Mouse (Mus musculus): ENCODE measurements around the gene Stk24.
A peak's percentile ranks its signal among the peaks of the same experiment; 100 is the strongest.
"Not testable (repeated sequence)": the region's sequence is repeated elsewhere in the genome, so short reads cannot be mapped to it uniquely, and the experiment has no call there.

Gene Stk24

GRCm38 (mm10) chr14:121379827-121380145 is at the start of gene Stk24:
Gene Stk24, minus strand, starts transcription at chr14:121380011.
- peak in 1 of 2 experiments; percentile 58 for DNase-seq (ENCODE audit: low spot score in 2 of 2)

GRCm38 (mm10) chr14:121428148-121428547 is 48.3 kb upstream of the Stk24 start:
- DNase-seq (ENCODE audit: low spot score in 2 of 2) = no peak

- DNase-seq (ENCODE audit: low spot score in 2 of 2) = peak; percentile 16 to 41
These were observed 46.9 kb upstream of the Stk24 start for GRCm38 (mm10) chr14:121426743-121427142.

- DNase-seq (ENCODE audit: low spot score in 2 of 2) = no peak
These were observed 45.4 kb upstream of the Stk24 start for GRCm38 (mm10) chr14:121425004-121425793.

- no peak for DNase-seq (ENCODE audit: low spot score in 2 of 2)
These were observed 43.5 kb upstream of the Stk24 start for GRCm38 (mm10) chr14:121423341-121423751.

- DNase-seq (ENCODE audit: low spot score in 2 of 2) = peak in 1 of 2 experiments; percentile 32
These were observed 43.0 kb upstream of the Stk24 start for GRCm38 (mm10) chr14:121422664-121423340.

- no peak for DNase-seq (ENCODE audit: low spot score in 2 of 2)
These were observed 42.2 kb upstream of the Stk24 start for GRCm38 (mm10) chr14:121422000-121422399.

- no peak for DNase-seq (ENCODE audit: low spot score in 2 of 2)
These were observed 37.8 kb upstream of the Stk24 start for GRCm38 (mm10) chr14:121417594-121417993.

GRCm38 (mm10) chr14:121416626-121417319 is 37.0 kb upstream of the Stk24 start:
- DNase-seq (ENCODE audit: low spot score in 2 of 2) = no peak

GRCm38 (mm10) chr14:121414635-121415241 is 34.9 kb upstream of the Stk24 start:
- no peak for DNase-seq (ENCODE audit: low spot score in 2 of 2)

- DNase-seq (ENCODE audit: low spot score in 2 of 2) = not testable (repeated sequence)
These were observed 33.9 kb upstream of the Stk24 start for GRCm38 (mm10) chr14:121413726-121414125.

- no peak for DNase-seq (ENCODE audit: low spot score in 2 of 2)
These were observed 29.1 kb upstream of the Stk24 start for GRCm38 (mm10) chr14:121408944-121409343.

GRCm38 (mm10) chr14:121406943-121407342 is 27.1 kb upstream of the Stk24 start:
- DNase-seq (ENCODE audit: low spot score in 2 of 2) = no peak

- DNase-seq (ENCODE audit: low spot score in 2 of 2) = no peak
These were observed 25.7 kb upstream of the Stk24 start for GRCm38 (mm10) chr14:121405546-121405945.

GRCm38 (mm10) chr14:121405120-121405519 is 25.3 kb upstream of the Stk24 start:
- peak; percentile 46 to 49 for DNase-seq (ENCODE audit: low spot score in 2 of 2)

GRCm38 (mm10) chr14:121399676-121400075 is 19.9 kb upstream of the Stk24 start:
- no peak for DNase-seq (ENCODE audit: low spot score in 2 of 2)

- no peak for DNase-seq (ENCODE audit: low spot score in 2 of 2)
These were observed 17.7 kb upstream of the Stk24 start for GRCm38 (mm10) chr14:121397471-121397870.

GRCm38 (mm10) chr14:121395125-121395524 is 15.3 kb upstream of the Stk24 start:
- DNase-seq (ENCODE audit: low spot score in 2 of 2) = no peak

- DNase-seq (ENCODE audit: low spot score in 2 of 2) = no peak
These were observed 12.1 kb upstream of the Stk24 start for GRCm38 (mm10) chr14:121391927-121392326.

- DNase-seq (ENCODE audit: low spot score in 2 of 2) = no peak
These were observed 7.9 kb upstream of the Stk24 start for GRCm38 (mm10) chr14:121387760-121388159.

GRCm38 (mm10) chr14:121385440-121385839 is 5.6 kb upstream of the Stk24 start:
- DNase-seq (ENCODE audit: low spot score in 2 of 2) = no peak

GRCm38 (mm10) chr14:121383801-121384200 is 4.0 kb upstream of the Stk24 start:
- DNase-seq (ENCODE audit: low spot score in 2 of 2) = no peak
